Mouse (Mus musculus): ENCODE measurements around the gene Kcnd3. TPM values are rescaled to one million over a fixed set of nuclear protein-coding genes. Genes with fewer than 3 reads are reported as not detected.

Gene Kcnd3
- total and polyA plus RNA-seq, 3 experiments: 8.4 to 11.8 (median 9.0) TPM

GRCm38 (mm10) chr3:105592246-105592645 is 140.1 kb downstream of the Kcnd3 start:
- no peaks in the 10 kb centered on the region for H3K79me2 ChIP-seq (replicated peaks; ENCODE audit: control insufficient read depth, insufficient read depth, low read length)
- H3K4me3 ChIP-seq: no peak overlapping the region
- H3K27ac ChIP-seq: peak overlapping the region; percentile 12; the same call in 1 of the 2 replicates
- intact Hi-C loops (cut with DNase I): no loop called here
- 33% methylated on average over 2 of the region's 2 CpGs for WGBS
- H3K36me3 ChIP-seq (ENCODE audit: control insufficient read depth, insufficient read depth, low read length): no peaks in the 10 kb centered on the region
- peaks cover 3% of the 10 kb centered on the region; the same call in 1 of the 2 replicates for H3K4me1 ChIP-seq (ENCODE audit: control insufficient read depth, insufficient read depth, low read length)
- TF ChIP-seq CTCF (IDR thresholded peaks at IDR 0.05) (no peak), EP300 (IDR thresholded peaks at IDR 0.05; ENCODE audit: insufficient read depth, low read depth, low read length) (0 out of 2 replicates have a peak, but pooled peaks have one; percentile 23)
- DNase-seq: peak in 1 of 2 experiments; percentile 31
- H3K27me3 ChIP-seq (ENCODE audit: control insufficient read depth, insufficient read depth, low read length): no peaks in the 10 kb centered on the region
- H3K9ac ChIP-seq (ENCODE audit: low read depth, low read length): no peak overlapping the region

DNA sequence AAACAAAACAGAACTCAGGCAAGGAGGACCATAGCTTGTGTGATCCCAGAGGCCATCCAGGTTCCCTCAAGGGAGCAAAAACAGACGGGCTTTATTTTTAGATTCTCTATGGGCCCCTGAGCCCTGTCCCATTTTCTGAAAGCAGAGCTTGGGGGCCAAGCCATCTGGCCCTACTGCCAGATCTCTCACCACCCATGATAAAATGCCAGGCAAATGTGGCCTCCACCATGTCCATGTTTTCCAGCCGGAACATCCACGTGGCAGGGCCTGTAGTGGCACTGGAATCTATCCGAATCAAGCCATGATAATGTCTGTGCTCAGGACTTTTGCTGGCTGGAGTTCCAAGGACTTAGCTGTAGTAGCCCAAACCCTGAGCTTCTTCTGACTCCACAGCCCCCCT is 148.4 kb downstream of the Kcnd3 start:
- Histone ChIP-seq H3K27me3 (ENCODE audit: control insufficient read depth, insufficient read depth, low read length) (no peaks in the 10 kb centered on the region), H3K4me3 (no peak overlapping the region), H3K79me2 (replicated peaks; ENCODE audit: control insufficient read depth, insufficient read depth, low read length) (no peaks in the 10 kb centered on the region), H3K36me3 (ENCODE audit: control insufficient read depth, insufficient read depth, low read length) (0 out of 2 replicates have a peak, but pooled peaks cover 2% of the 10 kb centered on the region), H3K4me1 (ENCODE audit: control insufficient read depth, insufficient read depth, low read length) (peaks cover 6% of the 10 kb centered on the region; the same call in 1 of the 2 replicates), H3K9ac (ENCODE audit: low read depth, low read length) (no peak overlapping the region), H3K27ac (peak overlapping the region; percentile 76)
- TF ChIP-seq POLR2A (IDR thresholded peaks at IDR 0.05; ENCODE audit: insufficient read depth, low read depth, low read length) (no peak), EP300 (IDR thresholded peaks at IDR 0.05; ENCODE audit: insufficient read depth, low read depth, low read length) (peak; percentile 95)
- peak; percentile 54 to 76 for DNase-seq
- WGBS: 64% methylated on average over 4 of the region's 4 CpGs
- intact Hi-C loops (cut with DNase I): loop anchor here (5.0 kb wide), 1 partner anchor 58 kb away; no protein-coding TSS in a partner anchor

- TF ChIP-seq CTCF (IDR thresholded peaks at IDR 0.05) (no peak), EP300 (IDR thresholded peaks at IDR 0.05; ENCODE audit: insufficient read depth, low read depth, low read length) (no peak), POLR2A (IDR thresholded peaks at IDR 0.05; ENCODE audit: insufficient read depth, low read depth, low read length) (no peak)
- no peaks in the 10 kb centered on the region for H3K79me2 ChIP-seq (replicated peaks; ENCODE audit: control insufficient read depth, insufficient read depth, low read length)
- H3K36me3 ChIP-seq (ENCODE audit: control insufficient read depth, insufficient read depth, low read length): 0 out of 2 replicates have a peak, but pooled peaks cover 2% of the 10 kb centered on the region
- intact Hi-C loops (cut with DNase I): loop anchor here (5.0 kb wide), 1 partner anchor 61 kb away; no protein-coding TSS in a partner anchor
- no peak overlapping the region for H3K9ac ChIP-seq (ENCODE audit: low read depth, low read length)
- H3K27me3 ChIP-seq (ENCODE audit: control insufficient read depth, insufficient read depth, low read length): no peaks in the 10 kb centered on the region
- peak overlapping the region; percentile 33 for H3K27ac ChIP-seq
- DNase-seq: no peak
- WGBS: 42% methylated on average over 5 of the region's 5 CpGs
- no peak overlapping the region for H3K4me3 ChIP-seq
- H3K4me1 ChIP-seq (ENCODE audit: control insufficient read depth, insufficient read depth, low read length): peaks cover 6% of the 10 kb centered on the region; the same call in 1 of the 2 replicates
Observed at GRCm38 (mm10) chr3:105602966-105603365, 150.8 kb downstream of the Kcnd3 start.

- Histone ChIP-seq H3K79me2 (replicated peaks; ENCODE audit: control insufficient read depth, insufficient read depth, low read length) (no peaks in the 10 kb centered on the region), H3K27ac (no peak overlapping the region), H3K9ac (ENCODE audit: low read depth, low read length) (no peak overlapping the region), H3K36me3 (ENCODE audit: control insufficient read depth, insufficient read depth, low read length) (no peaks in the 10 kb centered on the region), H3K4me3 (no peak overlapping the region), H3K27me3 (ENCODE audit: control insufficient read depth, insufficient read depth, low read length) (no peaks in the 10 kb centered on the region), H3K4me1 (ENCODE audit: control insufficient read depth, insufficient read depth, low read length) (peaks cover 3% of the 10 kb centered on the region; the same call in 1 of the 2 replicates)
- DNase-seq: no peak
- intact Hi-C loops (cut with DNase I): no loop called here
- WGBS: 63% methylated on average over 5 of the region's 5 CpGs
- TF ChIP-seq EP300 (IDR thresholded peaks at IDR 0.05; ENCODE audit: insufficient read depth, low read depth, low read length) (no peak), POLR2A (IDR thresholded peaks at IDR 0.05; ENCODE audit: insufficient read depth, low read depth, low read length) (no peak), CTCF (IDR thresholded peaks at IDR 0.05) (no peak)
Observed at GRCm38 (mm10) chr3:105605726-105606125, 153.6 kb downstream of the Kcnd3 start.

GRCm38 (mm10) chr3:105608857-105609256 is 156.7 kb downstream of the Kcnd3 start:
- H3K27me3 ChIP-seq (ENCODE audit: control insufficient read depth, insufficient read depth, low read length): no peaks in the 10 kb centered on the region
- no peaks in the 10 kb centered on the region for H3K4me1 ChIP-seq (ENCODE audit: control insufficient read depth, insufficient read depth, low read length)
- no peak overlapping the region for H3K27ac ChIP-seq
- no peak for DNase-seq
- no peak overlapping the region for H3K9ac ChIP-seq (ENCODE audit: low read depth, low read length)
- WGBS: 74% methylated on average over 3 of the region's 3 CpGs
- H3K36me3 ChIP-seq (ENCODE audit: control insufficient read depth, insufficient read depth, low read length): no peaks in the 10 kb centered on the region
- intact Hi-C loops (cut with DNase I): no loop called here
- TF ChIP-seq CTCF (IDR thresholded peaks at IDR 0.05): no peak
- TF ChIP-seq POLR2A (IDR thresholded peaks at IDR 0.05; ENCODE audit: insufficient read depth, low read depth, low read length): no peak
- TF ChIP-seq EP300 (IDR thresholded peaks at IDR 0.05; ENCODE audit: insufficient read depth, low read depth, low read length): no peak
- no peak overlapping the region for H3K4me3 ChIP-seq
- no peaks in the 10 kb centered on the region for H3K79me2 ChIP-seq (replicated peaks; ENCODE audit: control insufficient read depth, insufficient read depth, low read length)

DNA sequence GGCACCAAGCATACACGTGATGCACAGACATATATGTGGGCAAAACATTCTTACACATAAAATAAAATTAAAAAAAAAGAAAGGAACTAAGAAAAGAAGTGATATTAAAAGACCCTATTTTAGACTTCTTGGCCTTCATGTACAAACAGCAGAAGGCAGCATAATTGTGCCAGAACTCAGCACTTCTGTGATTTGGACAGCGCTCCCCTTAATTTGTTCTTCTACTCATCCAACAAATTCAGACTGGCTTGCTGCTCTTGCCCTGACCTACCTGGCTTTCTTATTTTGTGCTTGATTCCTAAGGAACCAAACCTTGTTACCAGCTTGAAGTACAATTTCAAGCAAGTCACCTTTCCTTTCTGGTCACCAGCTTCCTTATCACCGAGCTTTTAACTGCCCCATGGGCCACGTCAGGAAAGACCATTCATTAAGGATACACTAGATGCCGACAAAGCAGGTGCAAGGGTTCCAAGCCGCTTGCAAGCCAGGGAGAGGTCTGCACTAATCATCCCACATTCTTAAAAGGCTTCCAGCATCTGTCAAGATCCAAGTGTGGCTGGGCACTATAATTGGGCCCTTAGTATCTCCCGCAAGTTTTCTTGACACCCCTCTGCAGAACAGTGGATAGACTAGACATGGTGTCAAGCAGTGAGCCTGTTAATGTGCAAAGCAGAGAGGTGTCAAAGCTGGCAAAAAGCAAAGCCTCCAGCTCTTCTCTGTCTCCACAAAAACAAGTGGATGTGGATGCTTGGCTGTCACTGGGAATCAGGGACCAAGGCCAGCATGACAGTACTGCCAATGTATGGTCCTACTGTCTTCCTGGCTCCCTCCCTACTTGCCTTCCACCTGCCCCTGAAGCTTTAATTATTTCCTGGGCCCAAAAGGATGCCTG is 159.6 kb downstream of the Kcnd3 start:
- WGBS: 80% methylated on average over 7 of the region's 7 CpGs
- H3K4me3 ChIP-seq: no peak overlapping the region
- no peaks in the 10 kb centered on the region for H3K79me2 ChIP-seq (replicated peaks; ENCODE audit: control insufficient read depth, insufficient read depth, low read length)
- no peaks in the 10 kb centered on the region for H3K4me1 ChIP-seq (ENCODE audit: control insufficient read depth, insufficient read depth, low read length)
- TF ChIP-seq POLR2A (IDR thresholded peaks at IDR 0.05; ENCODE audit: insufficient read depth, low read depth, low read length) (no peak), EP300 (IDR thresholded peaks at IDR 0.05; ENCODE audit: insufficient read depth, low read depth, low read length) (no peak), CTCF (IDR thresholded peaks at IDR 0.05) (no peak)
- H3K27me3 ChIP-seq (ENCODE audit: control insufficient read depth, insufficient read depth, low read length): no peaks in the 10 kb centered on the region
- DNase-seq: no peak
- H3K9ac ChIP-seq (ENCODE audit: low read depth, low read length): no peak overlapping the region
- no peaks in the 10 kb centered on the region for H3K36me3 ChIP-seq (ENCODE audit: control insufficient read depth, insufficient read depth, low read length)
- intact Hi-C loops (cut with DNase I): no loop called here
- H3K27ac ChIP-seq: no peak overlapping the region

Measured in heart, adult 2 months (tissue).